Mouse (Mus musculus) midbrain, embryonic 16.5 days (tissue): Measurements from ENCODE around the gene Tgm6. TPM values are rescaled to one million over a fixed set of nuclear protein-coding genes. Genes with fewer than 3 reads are reported as not detected.

Source experiments
- ATAC-seq: fragments of 200-750 bp; cut with Nextera tagmentation; 2 replicates; pipeline ENCODE4 v1.8.0; 2017; ENCODE audit warnings: moderate TSS enrichment
- H3K27ac ChIP-seq: fragments of 300-500 bp; sonication (generic); 2 replicates; pipeline ENCODE4 v1.5.1; 2014; ENCODE audit warnings: mild to moderate bottlenecking, low read length, mixed read lengths
- H3K27me3 ChIP-seq: fragments of 300-500 bp; sonication (generic); 2 replicates; pipeline ENCODE4 v1.6.1; 2014; ENCODE audit warnings: low read depth, low read length, mixed read lengths; ENCODE audit not compliant: control insufficient read depth, insufficient read depth
- H3K36me3 ChIP-seq: fragments of 300-500 bp; sonication (generic); 2 replicates; pipeline ENCODE4 v1.6.1; 2014; ENCODE audit warnings: mild to moderate bottlenecking, low read length, moderate library complexity, mixed read lengths; ENCODE audit not compliant: control insufficient read depth, insufficient read depth
- H3K4me1 ChIP-seq: fragments of 300-500 bp; sonication (generic); 2 replicates; pipeline ENCODE4 v1.6.1; 2014; ENCODE audit warnings: mild to moderate bottlenecking, low read length, mixed read lengths; ENCODE audit not compliant: control insufficient read depth, insufficient read depth
- H3K4me2 ChIP-seq: fragments of 300-500 bp; sonication (generic); 2 replicates; pipeline ENCODE4 v1.6.1; 2014; ENCODE audit warnings: mild to moderate bottlenecking, low read length, mixed read lengths
- H3K4me3 ChIP-seq: fragments of 300-500 bp; sonication (generic); 2 replicates; pipeline ENCODE4 v1.5.1; 2014; ENCODE audit warnings: low read depth, mild to moderate bottlenecking, low read length, moderate library complexity, mixed read lengths
- H3K9ac ChIP-seq: fragments of 300-500 bp; sonication (generic); 2 replicates; pipeline ENCODE4 v1.6.1; 2014; ENCODE audit warnings: low read depth, low read length, mixed read lengths
- H3K9me3 ChIP-seq: fragments of 300-500 bp; sonication (generic); replicated peaks from 2 replicates; pipeline ENCODE4 v1.6.1; 2014; ENCODE audit warnings: mild to moderate bottlenecking, low read length, mixed read lengths; ENCODE audit not compliant: control insufficient read depth, poor library complexity, severe bottlenecking
- WGBS: fragments of 180-500 bp; shearing (Covaris S2); extraction: QIAGEN DNeasy Blood & Tissue Kit; methylation state at CpG from one replicate; pipeline ENCODE4 v1.1.7; 2014; 5-methylcytosine and 5-hydroxymethylcytosine counted together
- polyA plus RNA-seq: library from polyadenylated mRNA; unstranded; fragments of >200 nt; fragmentation: Nextera tagmentation; extraction: Ambion mirVana; gene quantifications from 2 replicates; pipeline ENCODE4 v1.2.1, GENCODE M21; 2015

The Tgm6 gene
- polyA plus RNA-seq, 1 experiment from 2014 or later: 0.75 TPM

DNA sequence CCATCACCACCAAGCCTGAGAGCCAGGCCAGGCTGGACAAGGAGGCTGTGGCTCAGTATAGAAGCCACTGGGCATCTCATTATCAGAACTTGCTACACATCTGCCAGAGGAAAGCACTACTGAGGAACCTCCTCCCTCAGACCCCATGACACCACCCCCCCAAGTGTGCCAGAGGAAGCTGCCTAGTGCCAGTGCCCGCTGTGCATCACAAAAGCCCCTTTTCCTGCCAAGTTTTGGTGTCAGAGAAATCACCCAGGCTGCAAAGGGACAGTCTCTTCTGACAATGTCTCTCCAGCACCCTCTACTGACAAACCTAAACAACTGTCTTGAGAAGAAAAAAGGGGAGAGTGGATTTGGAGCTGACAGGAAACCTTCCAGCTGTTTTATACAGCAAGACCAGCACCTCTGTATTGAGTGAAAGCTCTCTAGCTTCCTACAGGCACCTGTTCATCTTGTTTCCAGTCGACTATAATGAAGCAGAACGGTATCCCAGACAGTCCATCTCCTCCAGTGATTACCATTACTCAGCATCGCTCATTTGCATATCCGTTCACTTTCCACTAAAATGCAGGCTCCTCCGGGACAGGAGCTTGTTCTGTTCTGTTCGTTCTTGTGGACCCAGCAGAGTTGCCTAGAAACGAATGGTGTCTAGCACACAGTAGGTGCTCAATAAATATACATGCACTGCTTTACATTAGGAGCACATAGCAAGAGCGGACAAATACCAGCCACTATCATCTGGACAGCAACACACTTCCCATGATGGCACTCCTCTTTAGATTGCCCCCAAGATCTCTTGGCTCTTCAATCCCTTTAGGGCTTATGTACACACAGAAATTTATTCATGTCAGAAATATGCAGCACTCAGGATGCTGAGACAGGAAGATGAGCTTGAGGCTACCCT, 54.3 kb downstream of the Tgm6 start:
- WGBS: 60% methylated on average over 9 of the region's 9 CpGs
- H3K27me3 ChIP-seq: no peaks in the 10 kb centered on the region
- H3K4me3 ChIP-seq: no peak overlapping the region
- H3K36me3 ChIP-seq: peaks cover 10% of the 10 kb centered on the region
- H3K9me3 ChIP-seq: no peaks in the 10 kb centered on the region
- H3K9ac ChIP-seq: 0 out of 2 replicates have a peak overlapping the region, but pooled peaks have one; percentile 13
- H3K4me1 ChIP-seq: no peaks in the 10 kb centered on the region
- peak; percentile 81 for ATAC-seq
- no peak overlapping the region for H3K4me2 ChIP-seq
- peak overlapping the region; percentile 31; the same call in 1 of the 2 replicates for H3K27ac ChIP-seq

- WGBS: 54% methylated on average over 3 of the region's 3 CpGs
- no peak for ATAC-seq
- H3K27me3 ChIP-seq: no peaks in the 10 kb centered on the region
- H3K36me3 ChIP-seq: peaks cover 19% of the 10 kb centered on the region
- H3K4me3 ChIP-seq: no peak overlapping the region
- no peak overlapping the region for H3K27ac ChIP-seq
- no peaks in the 10 kb centered on the region for H3K4me1 ChIP-seq
- no peak overlapping the region for H3K4me2 ChIP-seq
- H3K9ac ChIP-seq: no peak overlapping the region
- no peaks in the 10 kb centered on the region for H3K9me3 ChIP-seq
Observed at GRCm38 (mm10) chr2:130167861-130168260, 55.6 kb downstream of the Tgm6 start.

DNA sequence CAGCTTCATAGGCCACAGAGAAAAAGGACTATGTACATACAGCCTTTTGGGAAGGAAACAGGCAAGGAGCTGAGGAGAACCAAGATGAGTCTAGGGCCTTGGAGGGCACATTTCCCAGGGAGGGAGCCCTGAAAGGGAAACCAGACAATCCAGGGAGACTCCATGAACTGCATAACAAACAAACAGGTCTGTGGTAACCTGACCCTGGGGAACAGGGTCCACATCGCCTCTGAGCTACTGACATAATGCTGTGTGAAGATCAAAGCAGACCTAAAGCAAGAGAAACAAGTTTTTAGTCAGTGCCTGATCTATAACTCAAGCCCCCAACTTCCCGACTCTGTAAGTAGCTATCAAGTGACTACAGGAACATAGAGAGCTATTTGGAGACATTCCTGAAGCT, 59.5 kb downstream of the Tgm6 start:
- WGBS: 87% methylated on average over 2 of the region's 2 CpGs
- H3K27ac ChIP-seq: no peak overlapping the region
- H3K4me2 ChIP-seq: no peak overlapping the region
- H3K4me3 ChIP-seq: no peak overlapping the region
- H3K9me3 ChIP-seq: no peaks in the 10 kb centered on the region
- H3K27me3 ChIP-seq: no peaks in the 10 kb centered on the region
- H3K36me3 ChIP-seq: peaks cover 44% of the 10 kb centered on the region
- ATAC-seq: no peak
- peaks cover 3% of the 10 kb centered on the region for H3K4me1 ChIP-seq
- H3K9ac ChIP-seq: no peak overlapping the region

DNA sequence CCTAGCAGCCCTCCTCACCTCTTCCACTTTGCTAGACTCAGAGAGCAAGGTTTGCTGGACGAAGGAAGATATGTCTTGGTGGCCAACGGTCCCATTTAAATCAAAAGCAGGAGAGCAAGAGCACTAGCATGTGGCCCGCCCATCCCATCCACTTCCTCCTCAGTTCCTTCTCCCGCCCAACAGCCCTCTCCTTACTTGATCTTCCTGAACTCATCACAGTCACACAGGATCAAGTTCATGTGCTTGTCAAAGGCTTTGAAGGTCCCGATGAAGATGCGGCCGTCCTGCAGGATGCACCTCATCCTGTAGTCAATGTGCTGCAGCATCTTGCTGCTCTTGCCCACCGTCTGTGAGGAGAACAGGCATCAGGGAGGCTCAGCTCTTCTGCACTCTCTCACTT, 64.6 kb downstream of the Tgm6 start:
- Histone ChIP-seq H3K9ac (no peak overlapping the region), H3K9me3 (no peaks in the 10 kb centered on the region), H3K27ac (no peak overlapping the region), H3K4me3 (no peak overlapping the region), H3K27me3 (no peaks in the 10 kb centered on the region), H3K4me2 (peak overlapping the region; percentile 0; the same call in 1 of the 2 replicates), H3K4me1 (peaks cover 21% of the 10 kb centered on the region), H3K36me3 (peaks cover 35% of the 10 kb centered on the region)
- no peak for ATAC-seq
- 74% methylated on average over 8 of the region's 8 CpGs for WGBS

DNA sequence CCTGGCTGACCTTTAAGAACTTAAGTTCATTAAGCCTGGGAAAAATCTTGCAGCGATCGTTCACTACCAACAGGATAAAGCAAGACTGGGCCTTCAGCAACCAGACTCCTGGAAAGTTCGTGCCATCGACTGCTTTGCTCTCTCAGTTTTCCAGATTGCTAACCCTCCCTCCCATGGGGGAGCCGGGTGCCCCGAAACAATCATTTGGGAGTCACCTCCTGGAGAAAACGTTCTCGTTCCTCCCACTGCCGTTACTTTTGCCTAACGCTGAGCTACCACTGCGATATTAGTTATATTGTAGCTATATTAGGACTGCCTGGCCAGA, 66.1 kb downstream of the Tgm6 start:
- Histone ChIP-seq H3K9ac (peak overlapping the region; percentile 99), H3K4me1 (peaks cover 21% of the 10 kb centered on the region), H3K4me3 (peak overlapping the region; percentile 100), H3K27ac (peak overlapping the region; percentile 95), H3K27me3 (no peaks in the 10 kb centered on the region), H3K36me3 (peaks cover 23% of the 10 kb centered on the region), H3K9me3 (no peaks in the 10 kb centered on the region), H3K4me2 (peak overlapping the region; percentile 79)
- no peak for ATAC-seq
- under 1% methylated on average over 11 of the region's 11 CpGs for WGBS

DNA sequence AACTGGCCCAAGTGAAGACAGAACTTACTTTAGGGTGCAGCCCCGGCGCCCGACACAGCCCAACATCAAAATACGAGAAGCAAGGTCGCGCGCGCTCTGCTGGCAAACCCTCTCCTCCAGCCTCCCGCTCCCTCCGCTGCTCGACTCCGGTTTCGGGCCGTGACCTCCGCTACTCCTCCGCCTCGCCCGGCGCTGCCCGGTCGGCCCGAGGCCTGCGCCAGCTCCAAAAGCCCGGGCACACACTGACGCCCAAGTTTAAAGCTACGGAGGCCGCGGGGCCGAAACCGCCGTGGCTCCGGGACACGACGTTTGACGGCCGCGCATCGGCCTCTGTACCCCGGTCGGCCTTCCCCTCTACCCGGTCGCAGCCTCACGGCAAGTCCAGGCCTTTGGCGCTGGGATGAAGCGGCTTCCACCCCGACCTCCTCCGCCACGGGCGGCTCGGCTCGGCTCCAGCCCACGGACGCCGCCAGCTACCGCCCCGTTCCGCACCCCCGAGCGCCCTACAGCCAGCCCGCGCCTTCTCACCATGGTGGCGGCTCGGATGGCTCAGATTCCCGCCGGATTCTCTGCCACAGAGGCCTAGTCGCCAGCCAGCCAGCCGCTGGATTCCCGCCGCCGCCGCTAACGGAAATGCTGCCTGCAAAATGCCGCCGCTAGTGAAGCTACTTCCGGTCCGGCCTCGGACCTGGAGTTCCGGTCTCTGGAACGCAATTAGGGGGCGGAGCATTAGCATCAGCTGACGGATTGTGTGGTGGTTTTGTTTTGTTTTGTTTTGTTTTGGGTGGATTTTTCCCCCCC, 66.7 kb downstream of the Tgm6 start, which contains the start of gene Snrpb:
Gene Snrpb, minus strand, starts transcription at position 698 of the 801 bp plus-strand sequence.
- peak within 1 kb of the TSS; percentile 99 for H3K9ac ChIP-seq
- no peaks in the 10 kb centered on the region for H3K9me3 ChIP-seq
- under 1% methylated on average over 77 of the region's 81 CpGs for WGBS
- peak; percentile 96 for ATAC-seq
- peaks cover 21% of the 10 kb centered on the region for H3K4me1 ChIP-seq
- no peaks in the 10 kb centered on the region for H3K27me3 ChIP-seq
- peak within 1 kb of the TSS; percentile 100 for H3K4me3 ChIP-seq
- peaks cover 18% of the 10 kb centered on the region for H3K36me3 ChIP-seq
- H3K27ac ChIP-seq: peak within 1 kb of the TSS; percentile 95
- H3K4me2 ChIP-seq: peak within 1 kb of the TSS; percentile 79

DNA sequence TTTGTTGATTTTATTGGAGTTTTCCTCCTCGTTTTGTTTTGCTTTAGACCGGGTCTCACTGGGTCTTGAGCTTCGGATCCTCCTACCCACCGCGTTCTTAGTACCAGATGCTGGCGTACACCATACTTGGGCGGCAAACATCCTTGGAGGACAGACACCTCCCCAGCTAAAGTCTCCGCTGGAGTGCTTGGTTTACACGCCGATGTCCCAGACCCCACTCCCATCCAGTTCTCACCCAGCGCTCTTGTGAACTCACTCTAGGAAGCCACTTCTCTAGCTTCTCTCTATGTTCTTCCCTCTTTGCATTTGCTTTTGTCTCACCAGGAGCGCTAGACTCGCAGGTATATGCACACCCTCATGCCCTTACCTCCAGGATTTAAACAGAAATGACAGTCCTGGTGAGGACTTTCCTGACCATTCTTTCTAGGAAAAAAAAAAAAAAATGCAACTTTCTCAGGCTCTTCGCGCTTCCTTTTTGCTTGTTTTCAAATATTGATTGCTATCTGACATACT, 67.3 kb downstream of the Tgm6 start:
- peaks cover 21% of the 10 kb centered on the region for H3K4me1 ChIP-seq
- peak; percentile 86 for ATAC-seq

GRCm38 (mm10) chr2:130188391-130188790, 76.2 kb downstream of the Tgm6 start:
- no peak for ATAC-seq
- H3K4me3 ChIP-seq: no peak overlapping the region
- no peak overlapping the region for H3K4me2 ChIP-seq
- H3K9me3 ChIP-seq: peaks cover 6% of the 10 kb centered on the region
- no peaks in the 10 kb centered on the region for H3K36me3 ChIP-seq
- H3K27me3 ChIP-seq: no peaks in the 10 kb centered on the region
- 90% methylated on average over 12 of the region's 12 CpGs for WGBS
- no peaks in the 10 kb centered on the region for H3K4me1 ChIP-seq
- no peak overlapping the region for H3K9ac ChIP-seq
- no peak overlapping the region for H3K27ac ChIP-seq

More for the DNA sequence above, 67.3 kb downstream of the Tgm6 start:
- Histone ChIP-seq H3K4me3 (peak overlapping the region; percentile 100), H3K9ac (peak overlapping the region; percentile 58), H3K27ac (peak overlapping the region; percentile 95), H3K4me2 (peak overlapping the region; percentile 61), H3K36me3 (peaks cover 11% of the 10 kb centered on the region), H3K9me3 (no peaks in the 10 kb centered on the region), H3K27me3 (no peaks in the 10 kb centered on the region)
- WGBS: under 1% methylated on average over 15 of the region's 15 CpGs
